Mouse (Mus musculus) CH12.LX (cell line): ENCODE data around the gene C1galt1c1.

Source experiments
- CTCF ChIP-seq, 2 experiments: IDR thresholded peaks in 1 of 2; conservative IDR thresholded peaks in 1 of 2; 2 replicates each; pipeline ENCODE4 v1.5.1; 2011 to 2012; ENCODE audit warnings: low read depth in 2 of 2, low read length in 2 of 2, improper control_type of control experiment in 1 of 2, inconsistent platforms in 1 of 2, mild to moderate bottlenecking in 1 of 2, moderate library complexity in 1 of 2
- ETS1 ChIP-seq: conservative IDR thresholded peaks from 2 replicates; pipeline ENCODE4 v1.6.1; 2012; ENCODE audit warnings: low read depth, mild to moderate bottlenecking, inconsistent platforms, low read length, improper control_type of control experiment, moderate library complexity
- HCFC1 ChIP-seq: IDR thresholded peaks from 2 replicates; pipeline ENCODE4 v1.6.1; 2012; ENCODE audit warnings: low read depth, mild to moderate bottlenecking, inconsistent platforms, low read length, improper control_type of control experiment
- KAT2A ChIP-seq: IDR thresholded peaks from 2 replicates; pipeline ENCODE4 v1.6.1; 2012; ENCODE audit warnings: low read length, improper control_type of control experiment, inconsistent platforms; ENCODE audit not compliant: insufficient replicate concordance
- MAX ChIP-seq: IDR thresholded peaks from 2 replicates; pipeline ENCODE4 v1.6.1; 2011; ENCODE audit warnings: low read length, improper control_type of control experiment
- MEF2A ChIP-seq: IDR thresholded peaks from 2 replicates; pipeline ENCODE4 v1.6.1; 2014; ENCODE audit warnings: low read depth, mild to moderate bottlenecking, inconsistent platforms, low read length, improper control_type of control experiment, borderline replicate concordance
- MXI1 ChIP-seq: IDR thresholded peaks from 2 replicates; pipeline ENCODE4 v1.6.1; 2011; ENCODE audit warnings: mild to moderate bottlenecking, low read depth, low read length, improper control_type of control experiment
- UBTF ChIP-seq: IDR thresholded peaks from 2 replicates; pipeline ENCODE4 v1.6.1; 2012; ENCODE audit warnings: low read depth, mild to moderate bottlenecking, inconsistent platforms, low read length, improper control_type of control experiment, moderate library complexity
- USF1 ChIP-seq: IDR thresholded peaks from 2 replicates; pipeline ENCODE4 v1.6.1; 2014; ENCODE audit warnings: low read depth, mild to moderate bottlenecking, inconsistent platforms, low read length, improper control_type of control experiment
- USF2 ChIP-seq: conservative IDR thresholded peaks from 2 replicates; pipeline ENCODE4 v1.6.1; 2011; ENCODE audit warnings: low read depth, low read length, improper control_type of control experiment
- ZMIZ1 ChIP-seq: IDR thresholded peaks from 2 replicates; pipeline ENCODE4 v1.6.1; 2012; ENCODE audit warnings: low read depth, mild to moderate bottlenecking, inconsistent platforms, low read length, improper control_type of control experiment

DNA sequence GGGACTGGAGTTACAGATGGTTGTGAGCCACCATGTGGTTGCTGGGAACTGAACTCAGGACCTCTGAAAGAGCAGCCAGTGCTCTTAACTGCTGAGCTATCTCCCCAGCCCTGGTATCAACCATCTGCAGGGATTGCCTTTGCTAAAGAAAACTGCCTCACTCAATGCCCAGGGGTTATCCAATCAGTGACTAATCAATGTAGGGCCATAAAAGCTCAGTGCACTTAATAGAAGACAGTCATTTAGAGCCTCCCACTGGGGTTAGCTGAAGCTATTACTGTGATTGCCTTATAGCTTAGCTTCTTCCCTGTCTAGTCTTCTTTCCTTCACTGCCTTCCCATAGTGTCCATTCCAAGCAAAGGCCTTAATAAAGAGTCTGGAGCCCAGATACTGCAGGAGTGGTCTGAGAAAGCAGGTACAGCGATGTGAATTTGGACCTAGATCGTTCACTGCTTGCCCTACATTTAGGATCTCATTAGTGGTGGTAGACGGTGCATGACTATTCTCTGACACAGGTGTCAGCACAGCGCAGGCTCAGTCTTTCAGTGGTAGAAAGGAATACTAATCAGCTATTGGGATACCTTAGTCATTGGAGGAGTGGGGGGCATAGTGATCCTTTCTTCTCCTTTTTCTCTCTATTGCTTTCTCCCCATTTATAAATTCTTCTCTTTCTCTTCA, 21.5 kb upstream of the C1galt1c1 start:
- TF ChIP-seq HCFC1 (no peak), MEF2A (no peak), USF2 (no peak), USF1 (no peak), KAT2A (no peak), MXI1 (no peak), MAX (no peak), CTCF (conservative IDR thresholded peaks at IDR 0.05 in 1 of 2, IDR thresholded peaks at IDR 0.05 in 1 of 2; ENCODE audit: low read depth in 2 of 2, low read length in 2 of 2) (no peak), ZMIZ1 (no peak), ETS1 (no peak), UBTF (no peak)
